ENCODE assay signal across 29 mouse cellular contexts in the genomic region with DNA sequence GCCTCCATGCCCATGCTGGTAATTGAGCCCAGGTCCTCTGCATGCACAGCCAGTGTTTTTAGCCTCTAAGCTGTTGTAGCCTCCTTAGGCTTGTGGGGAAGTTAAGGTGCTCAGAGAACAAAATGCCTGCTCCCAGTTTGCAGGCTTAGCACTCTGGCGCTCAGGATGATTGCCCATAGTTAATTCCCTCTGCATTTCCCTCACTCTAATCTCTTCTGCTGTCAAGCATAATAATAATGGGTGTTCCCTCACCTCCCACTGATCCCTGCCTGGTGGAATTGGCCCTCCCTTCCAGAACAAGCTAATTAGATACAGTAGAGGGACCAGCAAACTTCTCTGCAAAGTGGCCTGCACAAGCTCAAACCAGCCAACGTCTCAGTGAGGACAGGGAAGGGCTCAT. TPM values are rescaled to one million over a fixed set of nuclear protein-coding genes. Genes with fewer than 3 reads are reported as not detected.
A peak's percentile ranks its signal among the peaks of the same experiment; 100 is the strongest.
DNase-seq lines count a peak whose midpoint lies in the region; ATAC-seq lines count a peak whose summit lies in the region.
"Had no signal": no experiment of that assay in that cellular context is flagged by ENCODE, and none has a peak within 500 bp of the region (broad histone marks: within the 10 kb centered on the region; RNA-seq: fewer than 3 reads in every experiment).

No protein-coding gene starts in this region.

- no peak overlapping the region for H3K4me2 ChIP-seq in kidney, embryonic 14.5 days (replicated peaks; ENCODE audit: low read depth, low read length)
- H3K4me2 ChIP-seq: heart, embryonic 11.5 days; hindbrain, embryonic 15.5 days; limb, embryonic 15.5 days; liver, embryonic 15.5 days; lung, embryonic 15.5 days; midbrain, embryonic 15.5 days; neural tube, embryonic 12.5 days had no signal

- ATAC-seq in kidney, embryonic 14.5 days (ENCODE audit: low FRiP score, low TSS enrichment), result peak; percentile 46; the same call in 1 of the 2 replicates
- ATAC-seq: activated CD4-positive, CD25-positive, alpha-beta regulatory T cell, adult 4 months; forebrain, postnatal 0 days; midbrain, embryonic 15.5 days had no signal

- H3K9ac ChIP-seq in kidney, embryonic 14.5 days (ENCODE audit: low read depth, low read length), result no peak overlapping the region
- H3K9ac ChIP-seq: forebrain, postnatal 0 days; hindbrain, embryonic 15.5 days; limb, embryonic 15.5 days; liver, embryonic 15.5 days; lung, embryonic 15.5 days; midbrain, embryonic 15.5 days; neural tube, embryonic 12.5 days had no signal

- peaks cover 4% of the 10 kb centered on the region; the same call in 1 of the 2 replicates for H3K36me3 ChIP-seq in kidney, embryonic 14.5 days (ENCODE audit: control insufficient read depth, insufficient read depth, low read length)
- H3K36me3 ChIP-seq: hindbrain, embryonic 15.5 days; midbrain, embryonic 15.5 days had no signal

- WGBS in kidney, embryonic 14.5 days, result 43% methylated on average over 2 of the region's 2 CpGs

- H3K9me3 ChIP-seq in kidney, embryonic 14.5 days (ENCODE audit: control insufficient read depth, low read length), result no peaks in the 10 kb centered on the region
- H3K9me3 ChIP-seq: hindbrain, embryonic 15.5 days; limb, embryonic 15.5 days; liver, embryonic 15.5 days; lung, embryonic 15.5 days; megakaryocyte, embryonic 14.5 days; midbrain, embryonic 15.5 days; neural tube, embryonic 12.5 days had no signal

- H3K27ac ChIP-seq in kidney, embryonic 14.5 days (ENCODE audit: low read depth, low read length), result no peak overlapping the region
- H3K27ac ChIP-seq: hindbrain, embryonic 15.5 days; left cerebral cortex, adult 2 months; limb, embryonic 15.5 days; liver, embryonic 15.5 days; lung, embryonic 15.5 days; midbrain, embryonic 15.5 days; neural tube, embryonic 12.5 days had no signal

- H3K27me3 ChIP-seq in kidney, embryonic 14.5 days (ENCODE audit: control insufficient read depth, insufficient read depth, low read length), result no peaks in the 10 kb centered on the region
- H3K27me3 ChIP-seq: CH12.LX; hindbrain, embryonic 15.5 days; limb, embryonic 15.5 days; liver, embryonic 15.5 days; lung, embryonic 15.5 days; megakaryocyte, embryonic 14.5 days; midbrain, embryonic 15.5 days; neural tube, embryonic 12.5 days had no signal

- H3K4me1 ChIP-seq in kidney, embryonic 14.5 days (ENCODE audit: control insufficient read depth, insufficient read depth, low read length), result no peaks in the 10 kb centered on the region
- H3K4me1 ChIP-seq: limb, embryonic 15.5 days; lung, embryonic 15.5 days; midbrain, embryonic 15.5 days; neural tube, embryonic 12.5 days had no signal

- no peak overlapping the region for H3K4me3 ChIP-seq in kidney, embryonic 14.5 days (ENCODE audit: low read length)
- H3K4me3 ChIP-seq: hindbrain, embryonic 15.5 days; left cerebral cortex, adult 2 months; limb, embryonic 15.5 days; liver, embryonic 15.5 days; lung, embryonic 15.5 days; megakaryocyte, embryonic 14.5 days; midbrain, embryonic 15.5 days; neural tube, embryonic 12.5 days had no signal

- no peak for DNase-seq in kidney, adult 11 months
- DNase-seq in retina, adult 2 months (ENCODE audit: low read depth, low spot score), result peak; percentile 52
- DNase-seq in retina, embryonic 14.5 days (ENCODE audit: low spot score), result no peak
- DNase-seq in WW6 (ENCODE audit: low read depth, low spot score), result peak; percentile 34
- DNase-seq in cerebellum, adult 11-12 months, result no peak
- no peak for DNase-seq in spleen, postnatal 14 days (ENCODE audit: low spot score in 2 of 2)
- DNase-seq: adrenal gland, adult 8-10 months; cerebellum, adult 8-10 months; forebrain, postnatal 0 days; gastrocnemius, postnatal 14 days; heart, adult 11 months; layer of hippocampus, adult 9-11 months; left cerebral cortex, postnatal 4 days; lung, postnatal 36 days had no signal

RNA-seq across cellular contexts. Expression of a gene that starts 7.7 kb away (rescaled TPM):
- 8.9 and 11.7 TPM in 2 replicates for polyA plus RNA-seq in kidney, embryonic 14.5 days (2014; fragmentation: Nextera tagmentation; extraction: Ambion mirVana)

RNA-seq across cellular contexts. Expression of a gene that starts 47.3 kb away (rescaled TPM):
- not detected in 2 replicates for polyA plus RNA-seq in kidney, embryonic 14.5 days (2014; fragmentation: Nextera tagmentation; extraction: Ambion mirVana)
- polyA plus RNA-seq: forebrain, embryonic 11.5 days; forebrain, postnatal 0 days; heart, postnatal 0 days; hindbrain, embryonic 15.5 days; intestine, embryonic 14.5 days; midbrain, embryonic 15.5 days had no signal

Comparison
In these comparisons a context has a peak if more than half of its experiments do, and no peak if none do; other contexts are left out.
1. DNase-seq: peak in retina, adult 2 months (single experiment) and WW6 (single experiment); none in kidney, adult 11 months (single experiment), retina, embryonic 14.5 days (single experiment), cerebellum, adult 11-12 months (single experiment) and spleen, postnatal 14 days (0 of 2).